Mouse (Mus musculus) retina, embryonic 14.5 days (tissue): ENCODE measurements around the gene Trmt10b.

Source experiments
- DNase-seq: peaks from one replicate; pipeline ENCODE4 v3.0.0-alpha.2; 2015; ENCODE audit warnings: low spot score

The Trmt10b gene

GRCm38 (mm10) chr4:45296662-45297564, at the start of gene Trmt10b:
Gene Trmt10b, plus strand, starts transcription at chr4:45297127.
- DNase-seq = peak; percentile 85

- DNase-seq = no peak
Observed at GRCm38 (mm10) chr4:45251265-45251664, 45.7 kb upstream of the Trmt10b start.

- peak; percentile 9 for DNase-seq
Observed at GRCm38 (mm10) chr4:45252861-45253262, 44.1 kb upstream of the Trmt10b start.

DNA sequence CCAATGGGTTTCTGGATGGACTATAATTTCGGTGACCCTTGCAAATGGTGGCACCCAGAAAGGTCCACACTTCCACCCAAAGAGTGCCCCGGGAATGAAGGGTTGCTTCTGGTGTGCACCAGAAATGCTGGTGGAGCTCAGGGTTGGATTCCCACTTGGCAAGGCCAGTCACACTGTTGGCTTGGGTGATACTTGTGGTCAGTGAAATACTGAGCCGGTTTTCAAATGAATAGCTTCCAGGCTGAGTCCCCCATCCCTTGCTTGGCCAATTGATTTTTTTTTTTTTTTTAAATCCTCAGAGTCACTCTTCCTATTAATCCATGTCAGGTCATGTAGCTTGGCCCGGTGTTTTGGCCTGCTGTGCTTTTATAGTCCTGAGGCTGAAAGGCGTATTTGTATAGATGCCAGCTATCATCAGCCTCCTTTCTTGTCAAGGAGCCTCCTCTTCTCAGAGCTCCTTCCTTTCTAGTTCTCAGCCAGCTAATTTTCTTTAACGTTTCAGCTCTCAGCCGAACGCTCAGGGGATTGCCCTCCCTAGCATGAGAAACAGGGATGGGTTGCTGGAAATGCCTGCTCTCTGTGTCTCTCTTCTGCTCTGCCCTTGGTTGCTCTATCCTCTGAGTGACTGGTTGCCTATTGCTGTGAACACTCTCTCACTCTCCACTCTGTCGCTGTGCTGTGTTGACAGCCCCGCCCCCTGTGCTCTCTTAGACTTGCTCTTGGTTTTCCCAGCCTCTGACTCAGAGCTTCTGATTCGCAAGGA, 42.9 kb upstream of the Trmt10b start:
- DNase-seq = peak; percentile 51

DNA sequence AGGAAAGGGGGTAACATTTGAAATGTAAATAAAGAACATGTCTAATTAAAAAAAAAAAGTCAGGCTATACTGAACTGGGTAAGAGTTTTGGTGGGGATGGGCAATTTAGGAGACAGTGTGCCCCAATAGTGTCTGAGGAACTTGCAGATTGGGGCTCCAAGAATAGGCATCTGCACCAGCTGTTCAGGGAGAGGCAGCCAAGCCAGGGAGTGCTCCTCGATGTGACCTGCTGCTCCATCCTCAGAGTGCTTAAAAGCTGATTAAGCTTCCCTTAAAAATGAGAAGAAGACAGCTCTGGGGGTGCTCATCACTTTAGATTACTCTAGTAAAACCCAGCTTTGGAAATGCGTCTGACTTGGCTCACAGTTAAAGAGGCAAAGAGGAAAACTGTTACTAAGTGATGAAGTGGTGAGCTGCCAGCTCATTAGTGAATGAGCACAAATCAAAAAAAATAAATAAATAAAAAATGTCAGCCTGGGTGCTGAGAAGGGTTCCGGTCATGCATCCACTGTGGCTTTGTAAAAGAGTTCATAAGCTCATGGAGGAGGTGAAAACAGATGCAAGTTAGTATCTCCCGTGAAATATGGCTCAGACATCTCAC, 37.6 kb upstream of the Trmt10b start:
- DNase-seq = peak; percentile 8

GRCm38 (mm10) chr4:45261551-45261950, 35.4 kb upstream of the Trmt10b start:
- DNase-seq = no peak

GRCm38 (mm10) chr4:45267883-45268282, 29.0 kb upstream of the Trmt10b start:
- DNase-seq = no peak

- no peak for DNase-seq
Observed at GRCm38 (mm10) chr4:45271041-45271452, 25.9 kb upstream of the Trmt10b start.

DNA sequence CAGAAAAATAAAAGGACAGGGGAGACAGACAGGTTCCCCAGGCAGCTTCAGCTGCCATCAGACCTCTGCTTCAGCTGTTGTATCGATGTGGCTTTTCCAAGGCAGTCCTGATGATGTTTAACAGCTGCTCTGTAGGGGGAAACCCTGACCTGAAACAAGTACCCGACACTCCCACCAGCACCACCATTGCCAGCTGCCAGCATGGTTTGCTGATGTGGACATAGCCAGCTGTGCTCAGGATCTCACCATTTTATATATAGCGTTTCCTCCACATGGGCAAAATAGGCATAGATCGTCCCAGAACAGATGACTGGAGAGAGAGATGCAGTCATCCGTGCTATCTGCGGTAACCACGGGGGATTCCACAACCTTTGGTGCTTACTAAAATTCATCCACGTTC, 21.2 kb upstream of the Trmt10b start:
- DNase-seq = no peak

DNA sequence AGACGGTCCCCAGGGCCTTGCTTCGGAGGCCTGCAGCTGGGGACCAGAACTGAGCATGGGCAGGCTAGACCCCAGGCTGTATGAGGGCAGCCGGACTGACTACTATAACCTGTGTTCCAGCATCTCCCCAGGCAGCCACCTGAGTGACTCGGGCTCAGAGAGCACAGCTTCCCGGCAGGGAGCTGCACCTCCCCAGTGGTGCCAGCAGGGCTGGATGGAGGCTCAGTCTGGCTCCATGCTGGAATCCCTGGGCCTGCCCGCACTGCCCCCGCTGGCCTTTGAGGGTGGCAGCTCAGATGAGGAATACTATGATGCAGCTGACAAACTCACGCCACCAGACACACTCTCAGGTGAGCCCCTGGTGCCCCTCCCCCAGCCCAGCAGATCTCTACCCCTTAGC, 17.6 kb upstream of the Trmt10b start:
- peak; percentile 18 for DNase-seq

- DNase-seq = peak; percentile 89
Observed at GRCm38 (mm10) chr4:45279981-45280548, 16.9 kb upstream of the Trmt10b start.

DNA sequence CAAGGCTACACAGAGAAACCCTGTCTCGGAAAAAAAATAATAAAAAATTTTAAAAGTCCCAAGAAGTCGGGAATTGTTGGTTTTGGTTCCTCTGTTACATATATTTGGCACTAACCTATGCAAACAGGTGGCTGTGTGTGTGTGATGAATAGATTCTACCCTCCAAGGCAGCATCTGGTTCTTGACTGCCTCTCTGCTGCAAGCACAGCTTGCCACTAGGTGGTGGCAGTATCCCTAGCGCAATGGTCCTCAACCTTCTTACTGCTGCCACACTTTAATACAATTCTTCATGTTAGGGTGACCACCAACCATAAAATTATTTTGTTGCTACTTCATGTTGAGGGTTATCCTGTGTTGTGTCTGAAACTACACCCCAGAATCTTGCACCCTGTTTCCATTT, 10.6 kb upstream of the Trmt10b start:
- DNase-seq = peak; percentile 40

- no peak for DNase-seq
Observed at GRCm38 (mm10) chr4:45287906-45288305, 9.0 kb upstream of the Trmt10b start.

GRCm38 (mm10) chr4:45305536-45305935, 8.6 kb downstream of the Trmt10b start:
- no peak for DNase-seq

- peak; percentile 68 for DNase-seq
Observed at GRCm38 (mm10) chr4:45308046-45308445, 11.1 kb downstream of the Trmt10b start.

- DNase-seq = no peak
Observed at GRCm38 (mm10) chr4:45308606-45309005, 11.7 kb downstream of the Trmt10b start.

DNA sequence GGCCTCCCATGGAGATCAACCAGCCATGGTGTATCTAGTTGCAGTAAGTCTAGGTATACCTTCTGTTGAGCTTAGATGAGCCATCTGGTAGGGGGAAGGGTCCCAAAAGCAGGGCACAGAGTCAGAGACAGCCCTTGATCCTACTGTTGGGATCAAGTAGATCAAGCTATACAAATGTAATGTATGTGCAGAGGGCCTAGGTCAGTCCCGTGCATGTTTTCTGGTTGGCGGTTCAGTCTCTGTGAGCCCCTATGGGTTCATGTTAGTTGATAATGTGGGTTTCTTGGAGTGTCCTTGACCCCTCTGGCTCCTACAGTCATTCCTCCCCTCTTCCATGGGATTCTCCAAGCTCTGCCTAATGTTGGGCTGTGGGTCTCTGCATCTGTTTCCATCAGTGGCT, 14.1 kb downstream of the Trmt10b start:
- DNase-seq = no peak

- DNase-seq = peak; percentile 86
Observed at GRCm38 (mm10) chr4:45320159-45320816, 23.4 kb downstream of the Trmt10b start.

DNA sequence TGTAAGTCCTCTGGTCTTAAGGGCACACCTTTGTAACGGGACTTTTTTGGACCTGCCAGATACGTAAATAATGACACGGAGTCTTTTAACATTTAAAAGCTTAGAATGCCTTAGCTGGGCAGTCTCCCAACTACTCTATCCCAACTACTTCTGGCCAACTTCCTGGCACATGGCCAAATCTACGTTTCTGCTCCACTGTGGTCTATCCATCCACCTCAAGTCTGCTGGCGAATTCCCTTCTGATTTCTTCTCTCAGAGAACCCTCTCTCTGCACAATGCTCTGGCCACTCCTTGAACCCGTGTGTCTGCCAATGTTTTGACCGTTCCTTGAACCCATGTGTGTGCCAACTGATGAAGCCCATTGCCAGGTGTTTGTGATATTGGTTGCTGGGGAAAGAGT, 34.2 kb downstream of the Trmt10b start:
- no peak for DNase-seq

DNA sequence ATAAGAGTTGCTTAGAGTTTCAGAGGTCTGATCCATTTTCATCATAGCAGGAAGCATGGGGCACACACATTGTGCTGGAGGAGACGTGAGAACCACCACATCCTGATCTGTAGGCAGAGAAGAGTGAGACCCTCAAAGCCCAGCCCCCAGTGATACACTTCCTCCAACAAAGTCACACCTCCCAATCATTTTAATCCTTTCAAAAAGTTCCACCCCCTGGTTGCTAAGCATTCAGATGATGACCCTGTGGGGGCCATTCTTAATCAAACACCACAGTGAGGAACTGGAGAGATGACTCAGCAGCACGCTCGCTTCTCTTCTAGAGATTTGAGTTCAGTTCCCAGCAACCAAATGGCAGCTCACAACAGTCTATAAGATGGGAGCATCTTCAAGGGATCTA, 35.5 kb downstream of the Trmt10b start:
- no peak for DNase-seq

DNA sequence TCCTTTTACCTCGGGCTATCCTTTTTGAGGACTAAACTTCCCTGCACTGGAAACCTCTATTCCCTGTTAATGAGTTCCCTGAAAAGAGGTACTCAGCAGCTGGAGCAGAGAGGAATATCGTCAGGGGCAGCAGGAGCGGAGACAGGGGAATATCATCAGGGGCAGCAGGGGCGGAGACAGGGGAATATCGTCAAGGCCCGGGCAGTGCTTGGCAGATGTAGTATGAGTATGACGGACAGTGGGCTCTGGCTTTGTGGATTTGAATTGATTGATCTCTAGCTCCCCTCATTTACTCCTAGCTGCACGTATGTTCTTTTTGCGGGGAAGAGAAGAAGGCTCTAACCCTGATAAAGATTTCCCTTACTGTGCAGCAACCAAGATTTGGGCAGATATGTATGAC, 44.3 kb downstream of the Trmt10b start:
- DNase-seq = no peak
